Mouse (Mus musculus): ENCODE measurements at regions not wholly inside any gene's neighbourhood (a gene's known extent, or its start where the extent isn't known, plus 50 kb on each side); places are given as distances from the start of the nearest gene placed in this dataset.

DNA sequence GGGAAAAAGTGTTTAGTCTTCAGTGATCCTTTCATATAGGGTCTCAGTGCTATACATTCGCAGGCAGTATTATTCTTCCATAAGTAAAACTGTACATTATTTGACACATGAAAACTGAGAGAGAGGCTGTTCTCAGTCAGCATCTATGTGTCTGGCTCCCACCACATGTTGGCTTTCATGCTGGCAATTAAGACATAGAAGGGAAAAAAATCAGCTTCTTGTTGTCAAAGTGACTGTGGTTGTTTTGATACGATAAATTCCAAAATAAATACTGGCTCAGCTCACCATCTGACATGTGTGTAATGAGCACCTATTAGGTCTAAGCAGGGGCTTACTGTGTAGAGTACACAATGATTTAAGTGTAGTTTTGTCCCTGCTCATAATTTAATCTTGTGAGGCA lies 251.0 kb upstream of the Hnrnpa3 start:
- H3K9me3 ChIP-seq: no peaks in the 10 kb centered on the region
- no peak overlapping the region for H3K27ac ChIP-seq (replicated peaks)
- H3K4me1 ChIP-seq (replicated peaks): peaks cover 17% of the 10 kb centered on the region
- no peaks in the 10 kb centered on the region for H3K27me3 ChIP-seq
- no peaks in the 10 kb centered on the region for H3K36me3 ChIP-seq
- H3K4me2 ChIP-seq: no peak overlapping the region
- WGBS: 88% methylated on average over 2 of the region's 2 CpGs
- no peak for ATAC-seq (ENCODE audit: low FRiP score, low read depth)
- H3K4me3 ChIP-seq: no peak overlapping the region
- no peak overlapping the region for H3K9ac ChIP-seq

DNA sequence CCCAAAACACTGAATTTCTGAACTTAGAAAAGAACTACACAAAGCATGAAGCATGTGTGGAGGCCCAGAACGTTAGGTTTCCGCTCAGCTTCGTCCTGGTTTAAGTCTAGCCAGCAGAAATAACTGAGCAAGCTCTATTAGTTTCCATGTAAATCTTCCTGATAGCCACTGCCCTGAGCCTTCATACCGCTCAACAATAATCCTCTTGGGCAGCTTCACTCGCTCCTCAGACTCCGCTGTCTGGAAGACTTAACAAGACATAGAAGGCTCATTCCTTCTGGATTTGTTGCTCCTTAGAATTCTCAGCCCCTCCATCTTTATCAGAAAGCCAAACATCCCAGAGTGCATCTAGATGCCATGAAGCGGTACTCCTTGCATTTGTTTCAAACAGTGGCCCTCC lies 249.3 kb upstream of the Hnrnpa3 start:
- ATAC-seq (ENCODE audit: low FRiP score, low read depth): no peak

DNA sequence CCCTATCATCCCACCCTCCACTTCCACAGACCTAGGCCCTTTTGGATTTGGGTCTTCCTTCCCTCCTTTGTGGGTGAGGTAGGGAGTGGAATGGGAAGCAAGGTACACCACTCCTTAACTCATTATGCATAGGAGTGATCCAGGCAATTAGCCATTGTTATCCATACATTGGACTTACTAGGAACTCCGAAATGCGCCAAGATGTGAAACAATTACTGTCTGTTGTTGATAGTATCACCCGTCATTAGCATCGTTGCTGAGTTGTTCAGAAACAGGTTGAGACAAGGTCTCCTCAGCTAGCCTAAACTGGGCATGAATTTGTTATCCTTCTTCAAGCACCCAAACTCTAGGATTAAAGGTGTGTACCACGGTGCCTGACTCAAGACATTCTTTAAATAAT lies 246.3 kb upstream of the Hnrnpa3 start:
- no peak overlapping the region for H3K27ac ChIP-seq (replicated peaks)
- no peaks in the 10 kb centered on the region for H3K9me3 ChIP-seq
- no peaks in the 10 kb centered on the region for H3K36me3 ChIP-seq
- WGBS: 87% methylated on average over 5 of the region's 5 CpGs
- no peaks in the 10 kb centered on the region for H3K27me3 ChIP-seq
- no peaks in the 10 kb centered on the region for H3K4me1 ChIP-seq (replicated peaks)
- H3K4me2 ChIP-seq: no peak overlapping the region
- no peak overlapping the region for H3K9ac ChIP-seq
- ATAC-seq (ENCODE audit: low FRiP score, low read depth): no peak
- H3K4me3 ChIP-seq: no peak overlapping the region

More for the DNA sequence above, 249.3 kb upstream of the Hnrnpa3 start:
- H3K27ac ChIP-seq (replicated peaks): no peak overlapping the region
- H3K9ac ChIP-seq: no peak overlapping the region
- no peaks in the 10 kb centered on the region for H3K9me3 ChIP-seq
- H3K27me3 ChIP-seq: no peaks in the 10 kb centered on the region
- no peaks in the 10 kb centered on the region for H3K36me3 ChIP-seq
- peaks cover 11% of the 10 kb centered on the region for H3K4me1 ChIP-seq (replicated peaks)
- no peak overlapping the region for H3K4me3 ChIP-seq
- WGBS: 84% methylated on average over 7 of the region's 7 CpGs
- H3K4me2 ChIP-seq: no peak overlapping the region

DNA sequence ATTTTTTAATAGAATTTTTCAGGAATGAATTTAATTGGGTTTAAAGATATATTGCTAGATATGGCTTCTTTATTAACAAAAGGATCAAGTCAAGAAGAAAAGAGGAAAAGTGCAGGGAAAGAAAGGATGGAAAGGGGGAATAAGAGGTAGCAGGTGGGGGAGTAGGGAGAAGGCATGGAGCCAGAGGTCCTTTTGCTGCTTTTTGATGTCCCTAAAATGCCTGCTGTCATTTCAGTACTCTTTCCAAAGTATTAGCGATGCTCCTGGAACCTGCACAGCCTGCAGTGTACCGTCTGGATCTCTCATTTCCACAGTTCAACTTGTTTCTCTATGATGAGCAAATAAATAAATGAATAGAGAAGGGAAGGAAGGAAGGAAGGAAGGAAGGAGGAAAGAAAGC lies 240.4 kb upstream of the Hnrnpa3 start:
- 82% methylated on average over 2 of the region's 2 CpGs for WGBS

DNA sequence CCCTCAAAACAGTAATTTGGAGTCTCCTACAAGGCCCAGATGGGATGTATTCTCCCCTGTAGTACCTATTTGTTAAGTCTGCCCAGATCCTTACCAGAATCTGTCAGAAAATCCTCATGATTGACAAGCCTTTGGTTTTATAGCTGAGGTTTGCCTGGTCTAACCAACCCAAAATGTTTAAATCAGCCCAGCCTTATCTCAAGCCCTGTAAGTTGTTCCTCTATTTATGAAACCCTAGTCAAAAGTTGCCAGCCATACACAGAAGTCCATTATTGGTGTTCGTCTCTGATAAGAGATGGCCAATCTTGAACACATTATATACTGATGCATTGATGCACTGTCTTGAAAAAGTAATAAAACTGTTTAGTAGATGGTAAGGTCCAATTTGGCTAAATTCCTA lies 239.9 kb upstream of the Hnrnpa3 start:
- H3K9me3 ChIP-seq: no peaks in the 10 kb centered on the region
- peaks cover 14% of the 10 kb centered on the region for H3K4me1 ChIP-seq (replicated peaks)
- H3K4me2 ChIP-seq: no peak overlapping the region
- H3K9ac ChIP-seq: no peak overlapping the region
- H3K27ac ChIP-seq (replicated peaks): no peak overlapping the region
- no peaks in the 10 kb centered on the region for H3K36me3 ChIP-seq
- no peak overlapping the region for H3K4me3 ChIP-seq
- H3K27me3 ChIP-seq: no peaks in the 10 kb centered on the region
- ATAC-seq (ENCODE audit: low FRiP score, low read depth): no peak
- WGBS: 97% methylated on average over 1 of the region's 1 CpGs

More for the DNA sequence above, 240.4 kb upstream of the Hnrnpa3 start:
- H3K9ac ChIP-seq: no peak overlapping the region
- H3K27ac ChIP-seq (replicated peaks): no peak overlapping the region
- H3K4me2 ChIP-seq: no peak overlapping the region
- H3K4me1 ChIP-seq (replicated peaks): peaks cover 9% of the 10 kb centered on the region
- H3K36me3 ChIP-seq: no peaks in the 10 kb centered on the region
- H3K4me3 ChIP-seq: no peak overlapping the region
- ATAC-seq (ENCODE audit: low FRiP score, low read depth): no peak
- no peaks in the 10 kb centered on the region for H3K9me3 ChIP-seq
- no peaks in the 10 kb centered on the region for H3K27me3 ChIP-seq

DNA sequence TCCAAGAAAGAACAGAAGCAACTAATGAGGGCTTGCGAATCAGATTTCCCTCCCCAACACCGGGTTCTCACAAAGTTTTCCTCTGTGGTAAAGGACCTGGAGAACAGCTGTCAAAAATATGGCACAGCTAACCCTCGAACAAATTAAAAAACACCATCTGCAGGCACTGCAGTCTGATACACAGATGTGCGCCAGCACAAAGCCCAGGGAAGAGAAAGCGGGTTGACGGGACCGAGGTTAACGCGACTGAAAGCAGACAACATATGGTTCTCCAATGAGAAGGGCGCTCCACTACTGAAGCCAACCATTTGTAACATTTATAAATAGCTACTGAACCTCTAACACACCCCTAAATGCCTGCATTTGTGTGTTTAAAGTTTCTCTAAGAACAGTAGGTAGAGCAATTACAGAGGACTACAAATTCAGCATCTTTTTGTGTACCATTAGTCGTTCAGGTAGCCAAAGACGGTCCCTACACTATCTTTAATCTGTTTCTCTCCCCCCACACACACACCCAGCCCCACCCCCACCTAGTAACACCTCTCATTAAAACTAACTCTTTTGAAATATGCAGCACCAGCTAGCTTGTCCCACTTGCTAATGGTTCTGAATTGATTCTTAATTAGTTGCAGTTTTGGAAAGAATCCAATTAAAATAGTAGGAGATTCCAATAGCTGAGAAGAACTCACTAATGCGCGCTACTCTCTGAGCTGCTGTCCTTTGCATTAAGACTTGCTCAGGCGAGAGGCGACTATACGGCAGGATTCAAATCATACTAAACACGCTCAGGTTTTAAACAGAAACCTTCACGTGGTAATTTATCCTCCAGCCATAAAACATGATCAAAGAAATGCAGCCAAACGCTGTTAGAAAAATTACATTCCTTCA lies 236.0 kb upstream of the Hnrnpa3 start:
- H3K27me3 ChIP-seq: no peaks in the 10 kb centered on the region
- H3K4me1 ChIP-seq (replicated peaks): peaks cover 33% of the 10 kb centered on the region
- 48% methylated on average over 20 of the region's 20 CpGs for WGBS
- H3K4me3 ChIP-seq: no peak overlapping the region
- no peaks in the 10 kb centered on the region for H3K9me3 ChIP-seq
- H3K27ac ChIP-seq (replicated peaks): peak overlapping the region; percentile 80
- H3K9ac ChIP-seq: no peak overlapping the region
- 0 out of 2 replicates have a peak overlapping the region, but pooled peaks have one; percentile 6 for H3K4me2 ChIP-seq
- no peaks in the 10 kb centered on the region for H3K36me3 ChIP-seq
- ATAC-seq (ENCODE audit: low FRiP score, low read depth): peak; percentile 50; the same call in 1 of the 2 replicates

DNA sequence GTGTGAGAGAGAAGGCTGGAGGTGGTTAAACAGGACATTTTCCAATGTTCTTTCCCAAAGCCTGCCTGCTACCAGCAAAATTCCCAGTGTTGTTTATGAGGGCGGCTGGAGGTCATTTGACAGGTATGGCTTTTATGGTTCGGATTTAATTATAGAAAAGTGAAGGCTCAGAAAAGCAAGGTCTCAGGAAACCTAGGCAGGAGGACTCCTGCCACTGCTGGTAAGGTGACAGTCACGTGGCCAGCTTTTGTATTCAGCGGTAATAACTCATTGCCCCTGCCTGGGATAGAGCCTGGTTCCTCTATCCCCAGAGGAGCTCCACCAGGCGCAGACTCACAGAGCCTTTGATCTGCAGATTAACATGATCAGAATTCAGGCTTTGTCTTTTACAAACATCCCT lies 235.2 kb upstream of the Hnrnpa3 start:
- H3K4me3 ChIP-seq: no peak overlapping the region
- H3K9me3 ChIP-seq: no peaks in the 10 kb centered on the region
- 28% methylated on average over 5 of the region's 5 CpGs for WGBS
- no peak overlapping the region for H3K9ac ChIP-seq
- peak; percentile 65 for ATAC-seq (ENCODE audit: low FRiP score, low read depth)
- peak overlapping the region; percentile 29 for H3K4me2 ChIP-seq
- no peaks in the 10 kb centered on the region for H3K27me3 ChIP-seq
- no peaks in the 10 kb centered on the region for H3K36me3 ChIP-seq
- H3K27ac ChIP-seq (replicated peaks): peak overlapping the region; percentile 80
- H3K4me1 ChIP-seq (replicated peaks): peaks cover 33% of the 10 kb centered on the region

DNA sequence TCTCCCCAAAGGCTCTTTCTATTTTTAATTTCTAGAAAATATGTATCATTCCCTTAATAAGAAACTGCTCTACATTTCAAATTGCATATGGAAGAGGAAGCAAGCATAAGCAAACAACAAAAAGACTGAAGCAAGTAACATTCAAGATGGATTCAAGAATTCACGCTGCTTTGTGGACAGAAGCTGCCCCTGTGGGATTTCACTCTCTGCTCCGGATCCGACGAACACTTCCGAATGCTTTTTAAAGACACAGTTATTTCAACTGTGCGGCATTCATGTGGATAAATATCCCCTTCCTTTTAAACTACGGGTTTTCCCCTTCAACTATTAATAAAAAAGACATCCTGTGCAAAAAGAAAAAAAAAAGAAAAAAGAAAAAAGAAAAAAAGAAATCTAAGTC lies 234.7 kb upstream of the Hnrnpa3 start:
- H3K36me3 ChIP-seq: no peaks in the 10 kb centered on the region
- peak overlapping the region; percentile 27; the same call in 1 of the 2 replicates for H3K4me2 ChIP-seq
- H3K27ac ChIP-seq (replicated peaks): peak overlapping the region; percentile 74
- H3K9ac ChIP-seq: no peak overlapping the region
- no peaks in the 10 kb centered on the region for H3K27me3 ChIP-seq
- no peak for ATAC-seq (ENCODE audit: low FRiP score, low read depth)
- no peaks in the 10 kb centered on the region for H3K9me3 ChIP-seq
- 13% methylated on average over 7 of the region's 7 CpGs for WGBS
- no peak overlapping the region for H3K4me3 ChIP-seq
- H3K4me1 ChIP-seq (replicated peaks): peaks cover 33% of the 10 kb centered on the region

DNA sequence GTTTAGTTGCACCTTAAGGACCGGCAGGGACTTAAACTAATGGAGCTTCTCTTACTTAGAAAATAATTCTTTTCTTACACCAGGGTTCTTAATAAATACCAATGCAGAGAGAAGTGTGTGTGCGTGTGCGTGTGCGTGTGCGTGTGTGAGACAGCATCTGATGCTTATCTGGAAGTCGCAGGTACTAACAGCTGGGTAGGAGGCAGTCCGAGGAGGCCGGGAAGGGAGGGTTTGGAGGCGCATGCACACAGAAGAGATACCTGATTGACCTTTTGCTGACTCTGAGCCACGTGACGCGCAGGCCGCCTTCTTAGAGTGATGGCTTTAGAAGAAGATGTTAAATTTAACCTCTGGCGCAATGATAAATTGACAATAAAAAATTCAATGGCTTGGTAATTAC lies 234.2 kb upstream of the Hnrnpa3 start:
- peak; percentile 61 for ATAC-seq (ENCODE audit: low FRiP score, low read depth)
- WGBS: 48% methylated on average over 14 of the region's 14 CpGs
- Histone ChIP-seq H3K27ac (replicated peaks) (peak overlapping the region; percentile 74), H3K4me1 (replicated peaks) (peaks cover 33% of the 10 kb centered on the region), H3K4me2 (peak overlapping the region; percentile 27), H3K9ac (no peak overlapping the region), H3K27me3 (no peaks in the 10 kb centered on the region), H3K9me3 (no peaks in the 10 kb centered on the region), H3K36me3 (no peaks in the 10 kb centered on the region), H3K4me3 (no peak overlapping the region)

DNA sequence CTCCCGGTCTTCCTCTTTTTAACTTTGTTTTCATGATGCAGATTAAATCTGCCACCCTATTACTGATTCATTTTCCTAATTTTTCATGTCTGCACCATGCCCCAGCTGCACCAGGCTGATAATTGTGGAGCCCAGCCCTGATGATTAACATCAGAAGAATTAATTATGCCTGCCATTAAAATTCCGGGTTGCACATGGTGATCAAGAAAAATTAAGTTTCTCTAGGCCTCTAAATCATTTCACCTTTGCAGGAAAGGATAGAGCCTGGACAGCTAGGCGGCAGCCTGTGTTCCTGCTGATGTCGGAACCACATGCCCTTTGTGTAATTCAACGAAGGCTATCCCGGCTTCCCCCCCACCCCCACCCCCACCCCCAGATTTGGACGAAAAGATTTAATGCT lies 233.7 kb upstream of the Hnrnpa3 start:
- Histone ChIP-seq H3K9me3 (no peaks in the 10 kb centered on the region), H3K36me3 (no peaks in the 10 kb centered on the region), H3K9ac (no peak overlapping the region), H3K4me2 (peak overlapping the region; percentile 27; the same call in 1 of the 2 replicates), H3K4me3 (no peak overlapping the region), H3K27me3 (no peaks in the 10 kb centered on the region), H3K4me1 (replicated peaks) (peaks cover 33% of the 10 kb centered on the region), H3K27ac (replicated peaks) (peak overlapping the region; percentile 74)
- 16% methylated on average over 7 of the region's 7 CpGs for WGBS
- ATAC-seq (ENCODE audit: low FRiP score, low read depth): peak; percentile 66; the same call in 1 of the 2 replicates

DNA sequence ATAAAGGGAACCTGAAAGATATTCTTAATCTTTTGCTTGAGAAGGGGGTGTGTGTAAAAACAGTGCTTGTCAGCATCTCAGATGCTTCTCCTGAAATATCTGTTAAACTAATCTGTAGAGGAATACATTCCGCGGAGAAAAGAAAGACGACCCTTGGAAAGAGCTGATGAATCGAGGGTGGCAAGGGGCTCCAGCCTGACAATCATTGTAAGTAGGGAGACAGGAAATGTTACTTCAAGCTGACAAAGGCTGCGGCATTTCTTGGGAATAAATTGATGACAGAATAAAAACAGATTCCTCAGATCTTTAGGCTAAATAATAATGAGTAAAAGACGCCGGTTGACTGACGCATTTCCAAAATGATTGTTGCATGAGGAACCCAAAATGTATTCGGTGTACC lies 233.3 kb upstream of the Hnrnpa3 start:
- H3K9ac ChIP-seq: no peak overlapping the region
- no peak overlapping the region for H3K4me3 ChIP-seq
- H3K4me1 ChIP-seq (replicated peaks): peaks cover 33% of the 10 kb centered on the region
- H3K36me3 ChIP-seq: no peaks in the 10 kb centered on the region
- no peak for ATAC-seq (ENCODE audit: low FRiP score, low read depth)
- no peaks in the 10 kb centered on the region for H3K9me3 ChIP-seq
- peak overlapping the region; percentile 3; the same call in 1 of the 2 replicates for H3K4me2 ChIP-seq
- H3K27me3 ChIP-seq: no peaks in the 10 kb centered on the region
- WGBS: 25% methylated on average over 9 of the region's 9 CpGs
- H3K27ac ChIP-seq (replicated peaks): peak overlapping the region; percentile 74

DNA sequence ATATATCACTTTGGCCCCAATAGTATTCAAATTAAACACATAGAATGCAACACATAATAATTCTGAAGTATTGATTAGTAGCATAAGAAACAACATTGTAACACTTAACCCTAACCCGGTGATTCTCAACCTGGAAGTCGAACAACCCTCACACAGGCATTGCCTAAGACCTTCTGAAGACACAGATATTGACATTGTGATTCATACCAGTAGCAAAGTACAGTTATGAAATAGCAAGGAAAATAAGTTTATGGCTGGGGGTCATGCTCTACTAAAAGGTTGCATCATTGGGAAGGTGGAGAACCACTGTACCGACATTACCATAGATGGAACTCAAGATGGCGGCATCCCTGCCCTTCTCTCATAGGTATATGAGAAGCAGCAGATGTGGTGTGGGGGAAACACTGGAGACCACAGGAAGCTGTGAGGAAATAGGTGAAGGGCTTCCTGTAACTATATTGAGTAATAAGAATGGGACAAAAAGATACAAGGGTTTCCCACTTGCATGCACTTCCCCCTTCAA lies 231.1 kb upstream of the Hnrnpa3 start:
- H3K9ac ChIP-seq: no peak overlapping the region
- WGBS: 95% methylated on average over 4 of the region's 4 CpGs
- H3K27me3 ChIP-seq: no peaks in the 10 kb centered on the region
- ATAC-seq (ENCODE audit: low FRiP score, low read depth): no peak
- H3K36me3 ChIP-seq: no peaks in the 10 kb centered on the region
- H3K4me3 ChIP-seq: no peak overlapping the region
- no peaks in the 10 kb centered on the region for H3K9me3 ChIP-seq
- peaks cover 30% of the 10 kb centered on the region for H3K4me1 ChIP-seq (replicated peaks)
- H3K27ac ChIP-seq (replicated peaks): no peak overlapping the region
- H3K4me2 ChIP-seq: no peak overlapping the region

Measured in hindbrain, embryonic 15.5 days (tissue).